Mouse (Mus musculus) splenic B cell, adult 2 months (primary cell): ENCODE measurements around the gene Tmem167b.
A peak's percentile ranks its signal among the peaks of the same experiment; 100 is the strongest.

Source experiments
- DNase-seq: peaks from one replicate; pipeline ENCODE4 v3.0.0-alpha.2; 2011; ENCODE audit warnings: low read depth, low spot score
- H3K27me3 ChIP-seq: 2 replicates; pipeline ENCODE4 v1.6.1; 2012; ENCODE audit warnings: mild to moderate bottlenecking, low read length, moderate library complexity, mixed read lengths; ENCODE audit not compliant: control insufficient read depth, poor library complexity, insufficient read depth, severe bottlenecking
- H3K36me3 ChIP-seq: 2 replicates; pipeline ENCODE4 v1.6.1; 2012; ENCODE audit warnings: mild to moderate bottlenecking, low read length, moderate library complexity, mixed read lengths; ENCODE audit not compliant: control insufficient read depth, poor library complexity, insufficient read depth, severe bottlenecking

The Tmem167b gene

DNA sequence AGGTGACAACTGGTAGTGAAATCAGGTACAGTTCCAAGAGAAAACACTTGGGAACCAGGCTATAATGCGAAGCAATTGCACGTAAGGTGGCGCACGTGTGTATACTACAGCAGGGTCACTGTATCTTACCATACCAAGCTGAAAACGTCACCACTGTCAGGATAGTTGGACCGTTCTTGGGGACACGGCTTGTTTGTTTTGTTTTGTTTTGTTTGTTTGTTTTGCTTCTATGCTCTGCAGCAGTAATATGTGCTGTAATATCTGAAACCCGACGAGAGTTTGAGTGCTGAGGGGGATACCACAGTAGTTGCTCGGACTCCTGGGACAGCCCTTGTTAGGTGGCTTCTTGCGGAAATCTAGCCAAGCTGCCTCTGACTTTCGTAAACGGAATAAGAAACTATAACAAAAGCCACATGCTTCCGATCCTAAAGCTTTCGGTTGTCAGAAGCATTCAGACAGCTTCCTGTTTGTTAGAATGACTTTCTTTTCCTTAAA is 558 bp upstream of the Tmem167b start:
- DNase-seq: no peak
- Histone ChIP-seq H3K36me3 (peaks cover 10% of the 10 kb centered on the region), H3K27me3 (no peaks in the 10 kb centered on the region)

DNA sequence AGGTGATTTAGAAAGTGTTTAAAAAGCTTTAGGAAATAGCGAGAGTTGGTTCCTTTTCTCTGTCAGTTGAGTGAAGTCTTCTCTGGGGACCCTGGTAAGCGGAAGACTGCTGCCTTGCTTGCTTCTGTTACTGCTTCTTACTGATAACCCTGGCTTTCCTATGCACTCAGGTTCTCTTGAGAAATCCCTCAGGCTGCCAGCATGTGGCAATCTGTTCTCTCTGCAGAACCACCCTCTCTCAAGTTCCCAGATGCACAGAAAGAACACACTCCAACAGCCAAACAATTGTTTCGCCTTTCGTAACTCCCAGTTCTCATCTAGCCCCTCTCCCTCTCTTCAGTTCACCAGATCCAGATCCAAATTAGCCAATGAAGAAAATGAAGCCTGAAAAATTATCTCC is 4.4 kb downstream of the Tmem167b start:
- no peak for DNase-seq
- Histone ChIP-seq H3K27me3 (no peaks in the 10 kb centered on the region), H3K36me3 (peaks cover 11% of the 10 kb centered on the region)

DNA sequence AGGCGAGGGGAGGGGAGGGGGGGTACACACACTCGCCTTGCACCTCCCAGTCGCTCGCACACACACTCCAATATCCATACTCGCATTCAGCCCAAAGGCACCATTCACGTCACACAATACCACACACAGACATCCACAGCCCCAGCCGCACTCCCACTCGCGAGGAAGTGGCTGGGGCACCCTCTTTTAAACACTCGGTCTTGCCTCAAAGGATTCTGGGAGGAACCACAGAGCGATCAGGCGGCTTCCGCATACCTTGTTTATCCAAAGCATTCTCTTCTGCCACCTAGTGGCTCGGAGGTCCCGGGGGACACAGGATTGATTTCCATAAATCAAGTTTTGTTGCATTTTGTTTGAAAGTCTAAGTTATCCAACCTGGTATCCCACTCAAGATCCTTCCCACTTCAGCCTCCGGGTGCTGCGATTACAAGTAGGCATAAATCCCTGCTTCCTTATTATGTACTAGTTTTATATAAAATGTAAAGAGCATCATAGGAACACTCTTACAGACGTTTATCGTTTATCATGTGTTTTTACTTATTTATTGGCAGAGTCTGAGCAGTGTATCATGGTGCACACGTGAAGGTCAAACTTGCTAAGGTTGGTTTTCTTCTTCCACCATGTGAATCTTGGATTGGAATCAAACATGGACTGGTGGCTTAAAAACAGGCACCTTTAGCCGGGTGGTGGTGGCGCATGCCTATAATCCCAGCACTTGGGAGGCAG is 7.5 kb downstream of the Tmem167b start:
- DNase-seq: peak; percentile 97
- H3K36me3 ChIP-seq: peaks cover 9% of the 10 kb centered on the region

DNA sequence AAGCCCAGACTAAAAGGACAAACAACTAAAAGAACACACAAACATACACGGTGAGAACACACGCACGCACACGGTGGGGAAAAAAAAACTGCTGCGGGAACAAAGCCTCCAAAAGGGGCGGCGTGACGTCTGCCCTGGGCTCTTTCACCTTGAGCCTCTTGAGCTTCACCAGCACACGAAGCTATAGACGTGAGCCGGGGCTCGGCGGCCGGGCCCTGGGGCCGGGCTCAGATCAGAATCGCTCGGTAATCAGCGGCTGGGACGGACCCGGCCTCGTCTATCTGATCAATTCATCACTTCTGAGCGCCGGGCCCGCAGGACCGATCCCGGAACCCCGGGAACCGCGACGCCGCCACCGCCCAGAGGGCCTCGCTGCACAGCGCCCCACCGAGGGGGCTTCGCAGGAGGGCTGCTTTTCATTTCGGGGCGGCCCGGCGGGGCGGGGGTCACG is 8.1 kb downstream of the Tmem167b start:
- H3K27me3 ChIP-seq: no peaks in the 10 kb centered on the region
- no peak for DNase-seq
- H3K36me3 ChIP-seq: peaks cover 9% of the 10 kb centered on the region

More for the DNA sequence above, 7.5 kb downstream of the Tmem167b start:
- H3K27me3 ChIP-seq: no peaks in the 10 kb centered on the region

DNA sequence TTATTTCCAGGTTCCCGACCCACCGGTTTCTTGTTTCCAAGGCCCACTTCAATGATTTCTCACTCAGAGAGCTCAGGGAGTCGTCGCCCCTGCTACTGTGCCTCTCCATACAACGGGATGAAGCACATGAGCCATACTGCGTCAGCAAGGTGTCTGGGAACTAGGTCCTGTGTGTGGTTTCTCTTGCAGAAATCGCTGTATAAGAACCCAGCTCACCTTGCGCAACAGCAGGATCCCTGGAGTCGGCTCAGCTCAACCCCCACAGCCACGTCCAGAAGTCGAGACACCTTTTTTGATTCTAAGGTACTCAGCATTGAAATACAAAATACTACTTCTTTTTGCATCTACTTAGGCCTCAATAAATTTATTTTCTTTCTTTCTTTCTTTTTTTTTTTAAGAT is 20.0 kb downstream of the Tmem167b start:
- no peaks in the 10 kb centered on the region; the same call in 1 of the 2 replicates for H3K27me3 ChIP-seq
- DNase-seq: no peak

DNA sequence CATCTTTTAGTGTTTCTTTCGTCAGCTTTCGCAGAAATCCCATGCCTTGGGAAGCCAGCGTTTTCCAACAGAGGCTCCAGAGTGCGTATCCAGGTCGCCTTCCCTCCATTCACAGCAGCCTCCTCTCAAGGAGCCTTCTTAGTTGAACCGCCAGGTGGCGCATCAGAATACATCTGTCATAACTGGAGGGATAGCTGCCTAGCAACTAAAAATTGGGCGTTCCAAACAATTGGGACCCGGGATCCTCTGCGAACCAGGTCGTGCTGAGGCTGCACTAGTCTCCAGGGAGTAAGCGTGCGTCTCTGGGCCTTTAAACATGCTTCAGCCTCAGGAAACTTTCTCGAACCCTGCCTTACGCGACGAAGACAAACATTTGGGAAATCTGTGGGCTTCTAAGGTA is 25.0 kb downstream of the Tmem167b start:
- H3K36me3 ChIP-seq: no peaks in the 10 kb centered on the region
- H3K27me3 ChIP-seq: no peaks in the 10 kb centered on the region; the same call in 1 of the 2 replicates
- DNase-seq: peak; percentile 89

More for the DNA sequence above, 20.0 kb downstream of the Tmem167b start:
- no peaks in the 10 kb centered on the region for H3K36me3 ChIP-seq

DNA sequence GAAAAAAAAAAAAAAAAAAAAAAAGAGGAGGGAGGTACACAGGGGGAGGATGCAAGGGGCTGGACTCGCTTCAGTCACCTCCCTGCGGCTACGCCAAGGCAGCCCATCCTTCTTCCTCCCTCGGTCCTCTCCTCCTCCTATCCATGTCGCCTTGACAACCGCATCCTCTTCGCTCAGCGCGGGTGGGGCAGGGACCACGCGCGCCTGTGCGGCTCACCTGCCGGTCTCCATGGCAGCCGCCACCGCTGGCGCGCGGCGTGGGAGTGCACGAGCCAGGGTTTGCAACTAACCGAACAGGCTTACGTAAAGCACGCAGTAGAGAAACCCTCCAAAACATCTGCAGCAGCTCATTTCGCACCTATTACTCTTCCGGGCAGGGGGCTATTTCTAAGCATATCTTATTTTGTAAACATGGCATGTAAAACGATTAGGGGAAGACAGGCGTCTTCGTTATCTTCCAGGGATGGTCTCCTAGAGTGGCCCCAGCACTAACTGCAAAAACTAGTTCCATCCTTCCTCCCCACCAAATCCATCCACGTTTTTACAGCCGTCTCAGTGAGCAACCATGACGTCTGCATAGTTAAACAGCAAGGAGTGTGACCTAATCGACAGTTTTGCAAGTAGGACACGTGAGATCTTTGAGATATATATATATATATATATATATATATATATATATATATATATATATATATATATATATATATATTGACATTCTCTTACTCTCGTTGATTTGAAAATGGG is 25.6 kb downstream of the Tmem167b start, which contains the start of gene 5330417C22Rik:
5330417C22Rik (minus strand) TSS at position 20 of the 744 bp plus-strand sequence.
- peak; percentile 73 for DNase-seq
- H3K36me3 ChIP-seq: no peaks in the 10 kb centered on the region
- H3K27me3 ChIP-seq: no peaks in the 10 kb centered on the region; the same call in 1 of the 2 replicates

DNA sequence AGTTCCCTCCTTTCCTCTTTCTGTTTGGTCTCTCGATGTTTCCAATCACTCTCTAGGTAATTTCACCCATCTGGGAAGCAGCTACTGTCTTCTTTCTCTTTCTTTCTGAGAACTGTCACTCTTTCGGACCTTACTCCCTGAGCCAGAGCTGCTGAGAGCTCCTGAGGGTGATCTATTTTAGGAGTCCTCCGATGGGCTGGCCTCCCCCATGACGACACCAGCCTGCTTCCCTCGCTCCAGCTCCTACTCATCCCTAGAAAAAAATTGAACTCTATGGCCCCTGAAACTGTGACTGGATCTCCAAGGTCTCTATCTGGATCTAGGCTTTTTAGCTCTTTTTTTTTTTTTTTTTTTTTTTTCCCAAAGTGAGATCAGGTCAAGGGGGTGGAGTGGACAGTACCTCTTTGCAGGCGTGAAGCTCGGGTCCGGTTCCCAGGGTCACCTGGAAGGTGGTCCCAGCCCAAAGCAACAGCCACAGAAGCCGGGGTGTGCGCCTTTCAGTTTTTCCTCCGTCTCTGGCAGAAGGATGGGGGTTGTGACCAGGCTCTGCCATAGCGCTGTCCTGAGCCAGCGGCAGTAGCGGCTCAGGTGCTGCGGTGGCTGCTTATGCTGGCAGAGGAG is 26.3 kb downstream of the Tmem167b start:
- Histone ChIP-seq H3K27me3 (no peaks in the 10 kb centered on the region; the same call in 1 of the 2 replicates), H3K36me3 (no peaks in the 10 kb centered on the region)
- no peak for DNase-seq

DNA sequence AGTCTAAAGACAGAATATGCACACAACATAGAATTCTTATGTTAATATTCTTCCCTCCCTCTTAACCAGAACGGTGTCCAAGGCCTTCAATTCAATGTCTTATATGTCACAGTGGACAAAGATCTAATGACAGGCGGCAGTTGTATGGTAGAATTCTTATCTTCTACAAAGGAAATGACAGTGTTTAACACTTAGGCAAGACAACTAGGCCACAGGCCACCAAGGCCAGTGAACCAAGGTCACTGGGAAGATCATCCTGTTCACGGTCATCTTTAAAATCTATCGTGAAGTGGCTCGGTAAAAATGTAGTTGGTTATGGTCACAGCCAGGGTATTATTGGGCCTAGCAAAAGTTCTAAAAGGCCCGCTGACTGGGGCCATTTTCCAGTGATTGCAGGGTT is 28.3 kb downstream of the Tmem167b start, which contains the start of gene 1700013F07Rik:
1700013F07Rik (plus strand) TSS at position 200 of the 400 bp plus-strand sequence.
- no peaks in the 10 kb centered on the region for H3K27me3 ChIP-seq
- no peak for DNase-seq
- H3K36me3 ChIP-seq: no peaks in the 10 kb centered on the region

DNA sequence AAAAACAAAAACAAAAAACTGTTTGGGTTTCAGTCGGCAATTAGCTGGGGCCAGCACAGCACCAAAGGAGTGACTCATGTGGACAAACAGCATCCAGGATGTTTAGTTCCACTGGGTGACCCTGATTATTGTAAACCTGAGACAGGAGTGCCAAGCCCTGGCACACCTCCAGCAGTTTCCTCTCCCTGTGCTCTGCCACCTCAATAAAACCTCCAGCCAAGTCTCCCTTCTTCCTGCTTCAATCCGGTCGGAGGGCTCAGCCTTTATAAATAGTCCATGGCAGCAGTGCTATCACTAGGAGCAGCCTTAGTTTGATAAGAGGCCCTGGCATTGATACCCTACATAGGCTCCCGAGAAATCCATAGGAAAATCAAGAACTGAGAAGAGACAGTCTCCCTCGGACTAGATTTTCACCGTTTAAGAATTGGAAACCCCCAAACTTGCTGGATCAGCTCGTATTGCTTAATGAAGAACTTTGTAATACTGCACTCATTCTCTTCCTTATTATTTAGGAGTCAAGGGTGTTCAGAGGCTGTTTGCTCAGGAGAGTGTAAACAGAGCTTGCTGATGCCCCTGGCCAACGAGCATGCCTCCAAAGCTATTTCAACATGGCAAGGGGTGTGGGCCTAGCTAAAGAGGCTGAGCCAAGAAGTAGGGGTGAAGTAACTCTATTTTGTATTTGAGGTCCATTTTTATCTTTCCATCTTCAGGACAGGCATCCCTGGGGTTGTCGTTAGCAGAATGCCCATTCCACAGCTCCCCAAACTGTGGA is 29.0 kb downstream of the Tmem167b start:
- no peak for DNase-seq
- Histone ChIP-seq H3K27me3 (no peaks in the 10 kb centered on the region), H3K36me3 (no peaks in the 10 kb centered on the region)

DNA sequence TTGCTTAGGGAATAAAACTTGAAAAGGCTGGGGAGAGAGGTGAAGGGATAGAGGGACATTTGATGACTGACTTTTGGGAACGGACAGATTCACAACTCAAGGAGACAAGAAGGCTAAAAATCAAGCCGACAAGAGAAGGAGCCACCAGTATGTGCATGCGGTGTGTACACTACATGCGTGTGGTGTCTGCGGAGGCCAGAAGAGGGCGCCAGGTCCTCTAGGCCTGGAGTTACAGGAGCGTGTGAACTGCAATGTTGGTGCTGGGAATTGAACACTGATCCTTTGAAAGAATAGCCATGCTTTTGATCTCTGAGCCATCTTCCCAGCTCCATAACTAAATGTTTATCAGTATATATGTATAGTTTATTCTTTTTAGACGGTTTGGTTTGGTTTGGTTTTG is 33.8 kb downstream of the Tmem167b start:
- no peak for DNase-seq
- H3K36me3 ChIP-seq: no peaks in the 10 kb centered on the region
- no peaks in the 10 kb centered on the region for H3K27me3 ChIP-seq

DNA sequence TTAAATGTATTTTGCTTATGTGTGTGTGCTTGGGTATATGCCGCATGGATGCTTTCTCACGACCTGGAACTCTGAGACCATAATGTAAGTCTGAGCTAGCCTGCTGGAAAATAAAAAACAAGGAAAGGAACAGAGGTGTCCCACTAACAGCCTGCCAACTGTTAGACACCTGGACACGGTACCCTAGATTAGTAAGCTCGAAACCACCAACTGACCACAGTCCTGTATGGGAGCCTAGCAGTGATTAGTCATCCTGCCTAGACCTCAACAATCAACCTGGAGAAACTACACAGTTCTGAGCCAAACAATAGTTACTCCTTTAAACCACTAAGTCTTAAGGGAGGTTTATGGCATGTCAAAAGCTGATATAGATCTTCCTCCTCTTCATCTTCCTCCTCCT is 38.9 kb downstream of the Tmem167b start:
- Histone ChIP-seq H3K36me3 (no peaks in the 10 kb centered on the region), H3K27me3 (no peaks in the 10 kb centered on the region)
- DNase-seq: no peak

DNA sequence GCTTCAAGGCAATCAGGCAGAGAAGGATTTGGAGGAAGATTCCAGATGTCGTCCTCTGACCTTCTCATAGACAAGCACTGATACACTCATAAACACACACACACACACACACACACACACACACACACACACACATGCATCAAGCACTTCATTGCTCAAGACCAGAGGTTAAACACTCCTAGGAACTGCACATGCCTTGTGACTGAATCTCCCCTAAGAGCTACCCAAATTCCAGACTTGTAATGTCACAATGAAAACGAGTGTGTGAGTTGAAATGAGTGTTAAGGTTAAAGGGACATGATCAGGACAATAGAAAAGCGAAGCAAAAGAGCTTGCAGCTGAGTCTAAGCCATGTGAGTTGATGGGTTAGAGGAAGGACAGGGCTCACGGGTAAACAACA is 44.0 kb downstream of the Tmem167b start:
- Histone ChIP-seq H3K36me3 (no peaks in the 10 kb centered on the region), H3K27me3 (no peaks in the 10 kb centered on the region)
- DNase-seq: no peak

DNA sequence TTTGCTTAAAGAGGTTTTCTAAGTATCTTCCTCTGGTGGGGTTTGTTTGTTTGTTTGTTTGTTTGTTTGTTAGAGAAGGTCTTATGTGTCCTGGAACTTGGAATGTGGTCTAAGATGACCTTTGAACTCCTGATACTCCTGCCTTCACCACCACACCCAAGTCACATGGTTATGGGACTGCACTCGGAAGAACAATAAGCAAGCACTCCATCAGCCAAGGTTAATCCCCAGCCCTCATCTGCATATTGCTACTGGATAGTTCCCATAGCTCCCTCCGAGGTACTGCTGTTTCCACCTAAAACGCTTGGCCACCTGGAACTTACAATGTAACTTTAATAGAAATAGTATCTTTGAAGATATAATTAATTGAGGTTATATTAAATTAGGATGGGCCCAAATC is 48.8 kb downstream of the Tmem167b start:
- H3K36me3 ChIP-seq: no peaks in the 10 kb centered on the region
- no peak for DNase-seq
- no peaks in the 10 kb centered on the region for H3K27me3 ChIP-seq
